Mouse (Mus musculus): ENCODE measurements around the gene Neurod2. TPM values are rescaled to one million over a fixed set of nuclear protein-coding genes. Genes with fewer than 3 reads are reported as not detected.

The Neurod2 gene
- polyA plus RNA-seq, 1 experiment: not detected

- H3K4me3 ChIP-seq (replicated peaks; ENCODE audit: control insufficient read depth, low read depth, low read length): no peak overlapping the region
These were observed 2.7 kb downstream of the Neurod2 start for GRCm38 (mm10) chr11:98326741-98327135.

GRCm38 (mm10) chr11:98325821-98326218 is 3.6 kb downstream of the Neurod2 start:
- no peaks in the 10 kb centered on the region for H3K4me1 ChIP-seq (ENCODE audit: control insufficient read depth, insufficient read depth, low read length)
- no peak overlapping the region; the same call in 1 of the 2 replicates for H3K27ac ChIP-seq (ENCODE audit: control insufficient read depth, insufficient read depth, low read depth, low read length, poor library complexity)
- 9% methylated on average over 21 of the region's 22 CpGs for WGBS
- no peak overlapping the region for H3K4me3 ChIP-seq (replicated peaks; ENCODE audit: control insufficient read depth, low read depth, low read length)
- TF ChIP-seq CTCF (IDR thresholded peaks at IDR 0.05; ENCODE audit: control insufficient read depth, insufficient read depth, low read length): no peak
- no peak for TF ChIP-seq POLR2A (IDR thresholded peaks at IDR 0.05; ENCODE audit: borderline replicate concordance, control insufficient read depth, low read depth, low read length)

More at GRCm38 (mm10) chr11:98326741-98327135, 2.7 kb downstream of the Neurod2 start:
- 2% methylated on average over 19 of the region's 19 CpGs for WGBS
- TF ChIP-seq CTCF (IDR thresholded peaks at IDR 0.05; ENCODE audit: control insufficient read depth, insufficient read depth, low read length) (no peak), POLR2A (IDR thresholded peaks at IDR 0.05; ENCODE audit: borderline replicate concordance, control insufficient read depth, low read depth, low read length) (no peak)
- Histone ChIP-seq H3K4me1 (ENCODE audit: control insufficient read depth, insufficient read depth, low read length) (no peaks in the 10 kb centered on the region), H3K27ac (ENCODE audit: control insufficient read depth, insufficient read depth, low read depth, low read length, poor library complexity) (no peak overlapping the region)

- Histone ChIP-seq H3K27ac (ENCODE audit: control insufficient read depth, insufficient read depth, low read depth, low read length, poor library complexity) (no peak overlapping the region; the same call in 1 of the 2 replicates), H3K4me3 (replicated peaks; ENCODE audit: control insufficient read depth, low read depth, low read length) (no peak overlapping the region), H3K4me1 (ENCODE audit: control insufficient read depth, insufficient read depth, low read length) (no peaks in the 10 kb centered on the region)
- WGBS: 8% methylated on average over 14 of the region's 14 CpGs
- no peak for TF ChIP-seq POLR2A (IDR thresholded peaks at IDR 0.05; ENCODE audit: borderline replicate concordance, control insufficient read depth, low read depth, low read length)
- TF ChIP-seq CTCF (IDR thresholded peaks at IDR 0.05; ENCODE audit: control insufficient read depth, insufficient read depth, low read length): no peak
These were observed 4.1 kb downstream of the Neurod2 start for GRCm38 (mm10) chr11:98325191-98325820.

GRCm38 (mm10) chr11:98323933-98324332 is 5.5 kb downstream of the Neurod2 start:
- H3K4me3 ChIP-seq (replicated peaks; ENCODE audit: control insufficient read depth, low read depth, low read length): no peak overlapping the region
- H3K4me1 ChIP-seq (ENCODE audit: control insufficient read depth, insufficient read depth, low read length): no peaks in the 10 kb centered on the region
- H3K27ac ChIP-seq (ENCODE audit: control insufficient read depth, insufficient read depth, low read depth, low read length, poor library complexity): no peak overlapping the region
- TF ChIP-seq POLR2A (IDR thresholded peaks at IDR 0.05; ENCODE audit: borderline replicate concordance, control insufficient read depth, low read depth, low read length) (no peak), CTCF (IDR thresholded peaks at IDR 0.05; ENCODE audit: control insufficient read depth, insufficient read depth, low read length) (no peak)
- 4% methylated on average over 9 of the region's 9 CpGs for WGBS

- 8% methylated on average over 10 of the region's 10 CpGs for WGBS
- no peak overlapping the region for H3K4me3 ChIP-seq (replicated peaks; ENCODE audit: control insufficient read depth, low read depth, low read length)
- H3K4me1 ChIP-seq (ENCODE audit: control insufficient read depth, insufficient read depth, low read length): no peaks in the 10 kb centered on the region
- H3K27ac ChIP-seq (ENCODE audit: control insufficient read depth, insufficient read depth, low read depth, low read length, poor library complexity): no peak overlapping the region
- TF ChIP-seq CTCF (IDR thresholded peaks at IDR 0.05; ENCODE audit: control insufficient read depth, insufficient read depth, low read length): no peak
- no peak for TF ChIP-seq POLR2A (IDR thresholded peaks at IDR 0.05; ENCODE audit: borderline replicate concordance, control insufficient read depth, low read depth, low read length)
These were observed 6.1 kb downstream of the Neurod2 start for GRCm38 (mm10) chr11:98323136-98323866.

- Histone ChIP-seq H3K4me3 (replicated peaks; ENCODE audit: control insufficient read depth, low read depth, low read length) (no peak overlapping the region), H3K4me1 (ENCODE audit: control insufficient read depth, insufficient read depth, low read length) (no peaks in the 10 kb centered on the region), H3K27ac (ENCODE audit: control insufficient read depth, insufficient read depth, low read depth, low read length, poor library complexity) (no peak overlapping the region)
- WGBS: 0% methylated on average over 1 of the region's 1 CpGs
- TF ChIP-seq POLR2A (IDR thresholded peaks at IDR 0.05; ENCODE audit: borderline replicate concordance, control insufficient read depth, low read depth, low read length) (no peak), CTCF (IDR thresholded peaks at IDR 0.05; ENCODE audit: control insufficient read depth, insufficient read depth, low read length) (no peak)
These were observed 7.3 kb downstream of the Neurod2 start for GRCm38 (mm10) chr11:98322159-98322558.

- WGBS: 5% methylated on average over 5 of the region's 5 CpGs
- Histone ChIP-seq H3K27ac (ENCODE audit: control insufficient read depth, insufficient read depth, low read depth, low read length, poor library complexity) (no peak overlapping the region), H3K4me3 (replicated peaks; ENCODE audit: control insufficient read depth, low read depth, low read length) (no peak overlapping the region), H3K4me1 (ENCODE audit: control insufficient read depth, insufficient read depth, low read length) (no peaks in the 10 kb centered on the region)
- TF ChIP-seq CTCF (IDR thresholded peaks at IDR 0.05; ENCODE audit: control insufficient read depth, insufficient read depth, low read length) (no peak), POLR2A (IDR thresholded peaks at IDR 0.05; ENCODE audit: borderline replicate concordance, control insufficient read depth, low read depth, low read length) (no peak)
These were observed 7.8 kb downstream of the Neurod2 start for GRCm38 (mm10) chr11:98321677-98322003.

- WGBS: 6% methylated on average over 30 of the region's 30 CpGs
- no peaks in the 10 kb centered on the region for H3K4me1 ChIP-seq (ENCODE audit: control insufficient read depth, insufficient read depth, low read length)
- no peak overlapping the region for H3K4me3 ChIP-seq (replicated peaks; ENCODE audit: control insufficient read depth, low read depth, low read length)
- no peak for TF ChIP-seq POLR2A (IDR thresholded peaks at IDR 0.05; ENCODE audit: borderline replicate concordance, control insufficient read depth, low read depth, low read length)
- no peak for TF ChIP-seq CTCF (IDR thresholded peaks at IDR 0.05; ENCODE audit: control insufficient read depth, insufficient read depth, low read length)
- H3K27ac ChIP-seq (ENCODE audit: control insufficient read depth, insufficient read depth, low read depth, low read length, poor library complexity): no peak overlapping the region
These were observed 8.4 kb downstream of the Neurod2 start for GRCm38 (mm10) chr11:98320806-98321676.

All from bone marrow, adult 2 months (tissue).